Mouse (Mus musculus): ENCODE results near the gene Dusp14.

Gene Dusp14

GRCm38 (mm10) chr11:84066927-84067645, 2.0 kb downstream of the Dusp14 start:
- DNase-seq, result peak; percentile 15

DNA sequence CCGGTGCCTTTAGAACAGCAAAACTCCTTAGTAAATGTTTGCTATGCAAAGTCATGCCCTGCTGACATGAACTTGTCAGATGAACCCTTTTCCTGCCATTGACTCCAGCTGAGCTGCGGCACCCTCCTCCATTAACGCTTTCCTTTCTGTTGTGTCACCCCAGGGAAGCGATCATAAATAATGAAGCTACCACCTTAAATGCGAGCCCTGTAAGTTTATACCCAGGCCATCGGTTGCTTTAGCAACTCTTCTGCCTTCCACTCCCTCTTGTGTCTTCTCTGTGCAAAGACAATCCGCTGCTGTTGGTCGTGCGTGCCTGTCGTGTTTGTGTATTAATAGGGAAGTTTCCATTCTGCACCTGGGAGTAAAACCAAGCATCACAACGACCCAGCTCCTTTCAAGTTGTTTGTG, 3.0 kb downstream of the Dusp14 start:
- peak; percentile 29 for DNase-seq

DNA sequence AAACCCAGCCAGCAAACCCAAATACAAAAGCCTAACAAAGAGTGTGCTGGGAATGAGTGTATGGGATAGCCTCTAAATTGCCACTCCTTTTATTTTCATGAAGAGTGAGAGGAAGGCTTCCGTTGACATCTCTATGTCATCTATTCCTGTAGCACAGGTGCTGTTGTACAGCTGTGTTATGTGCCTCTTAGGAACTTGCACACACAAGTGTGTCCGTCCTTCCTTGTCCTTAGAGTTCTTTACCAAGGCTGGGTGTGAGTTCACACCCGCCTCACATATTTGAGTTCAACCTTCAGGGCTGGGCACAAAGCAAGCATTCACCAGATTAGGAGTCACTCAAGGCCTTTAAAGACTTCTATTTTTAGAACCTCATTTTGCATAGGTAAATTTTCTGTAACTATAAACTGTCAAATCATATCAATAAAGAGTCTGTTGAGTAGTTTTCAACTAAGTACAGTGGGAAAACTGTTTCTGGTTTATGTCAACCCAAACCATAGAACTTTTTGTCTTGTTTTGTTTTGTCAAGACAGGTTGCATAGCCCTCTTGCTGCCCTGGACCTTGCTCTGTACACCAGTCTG, 5.3 kb downstream of the Dusp14 start:
- no peak for DNase-seq

DNA sequence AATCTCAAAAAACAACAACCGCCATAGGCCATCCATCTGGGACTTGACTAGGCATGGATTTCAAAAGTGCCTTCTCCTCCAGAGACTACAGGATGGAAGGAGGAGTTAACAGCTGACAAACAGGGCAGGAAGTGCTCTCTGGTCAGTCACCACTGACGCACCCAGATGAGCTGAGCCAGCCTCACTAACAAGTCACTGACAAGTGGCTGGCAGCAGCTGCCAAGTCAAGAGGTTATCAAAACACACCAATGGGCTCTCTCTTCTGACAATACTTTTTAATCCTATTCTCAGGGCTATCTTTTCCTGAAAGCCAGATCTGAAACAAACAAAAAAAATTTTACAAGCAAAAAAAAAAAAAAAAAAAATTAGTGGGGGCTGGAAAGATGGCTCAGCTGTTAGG, 6.3 kb downstream of the Dusp14 start:
- no peak for DNase-seq

GRCm38 (mm10) chr11:84061881-84062280, 7.2 kb downstream of the Dusp14 start:
- DNase-seq, result no peak

- no peak for DNase-seq
Observed at GRCm38 (mm10) chr11:84060635-84061034, 8.4 kb downstream of the Dusp14 start.

GRCm38 (mm10) chr11:84059784-84060183, 9.3 kb downstream of the Dusp14 start:
- DNase-seq, result no peak

GRCm38 (mm10) chr11:84057418-84057817, 11.6 kb downstream of the Dusp14 start:
- DNase-seq, result no peak

DNA sequence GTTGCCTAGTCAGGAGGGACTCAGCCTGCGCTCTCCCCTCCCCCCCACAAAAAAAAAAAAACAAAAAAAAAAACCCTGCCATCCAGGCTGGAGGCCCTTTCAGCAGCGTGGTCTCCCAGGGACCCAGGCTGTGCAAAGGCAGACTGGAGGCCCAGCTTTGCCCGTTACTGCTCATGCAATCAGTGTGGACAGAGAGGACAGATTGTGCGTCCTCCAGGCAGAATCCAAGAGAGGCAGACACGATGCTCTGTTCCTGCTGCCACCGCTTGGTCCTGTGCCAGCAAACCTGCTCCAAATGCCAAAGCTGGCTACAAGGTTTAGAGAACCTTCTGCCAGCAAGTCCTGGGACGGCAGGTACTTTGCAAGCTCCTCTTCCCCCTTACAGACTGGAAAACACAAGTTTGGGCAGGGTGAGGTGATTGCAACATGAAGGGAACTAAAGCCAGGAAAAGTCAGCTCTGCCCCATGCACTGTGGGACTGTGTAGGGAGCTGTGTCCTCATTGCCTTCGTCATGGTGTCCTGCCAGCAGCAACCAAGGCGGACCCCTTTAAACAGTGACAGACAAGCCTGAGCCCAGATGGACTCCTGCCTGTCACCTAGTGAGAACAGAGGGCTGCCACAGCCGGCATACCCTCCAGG, 15.4 kb downstream of the Dusp14 start:
- DNase-seq, result no peak

DNA sequence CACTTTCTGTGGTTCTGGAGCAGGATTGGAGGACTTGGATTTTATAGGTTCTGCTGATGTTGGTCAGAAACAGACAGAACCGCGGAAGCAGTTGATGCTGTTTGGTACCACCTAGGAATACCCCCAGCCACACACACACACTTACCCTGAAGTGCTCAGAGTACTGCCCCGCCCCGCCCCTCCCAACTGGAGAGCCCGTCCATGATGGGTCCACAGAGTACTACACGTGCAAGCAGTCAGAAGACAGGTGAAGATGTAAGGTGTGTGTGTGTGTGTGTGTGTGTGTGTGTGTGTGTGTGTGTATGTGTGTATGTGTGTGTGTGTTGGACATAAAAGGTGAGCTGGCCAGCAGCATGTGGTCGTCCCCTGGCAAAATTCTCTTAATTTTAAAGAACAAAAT, 16.0 kb downstream of the Dusp14 start:
- no peak for DNase-seq

GRCm38 (mm10) chr11:84048411-84048810, 20.6 kb downstream of the Dusp14 start:
- DNase-seq, result no peak

DNA sequence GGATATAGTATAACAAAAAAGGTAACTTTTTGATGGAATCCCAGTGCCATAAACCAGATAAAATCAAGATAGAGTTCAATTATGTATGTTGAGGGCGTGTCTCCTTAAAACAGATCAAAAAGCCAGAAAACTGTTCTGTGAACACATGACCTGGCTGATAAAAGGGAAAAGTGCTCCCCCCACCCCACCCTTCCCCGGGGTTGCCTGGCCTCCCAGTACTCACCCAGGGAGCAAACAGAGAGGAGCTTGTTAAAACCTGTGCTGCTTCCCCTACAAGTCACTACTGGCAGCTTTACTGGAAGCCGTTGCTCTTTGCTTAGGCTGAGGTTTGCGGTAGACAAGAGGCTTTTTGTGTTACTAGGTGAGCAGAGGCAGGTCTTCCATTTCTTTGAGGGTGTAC, 21.8 kb downstream of the Dusp14 start:
- DNase-seq, result no peak

DNA sequence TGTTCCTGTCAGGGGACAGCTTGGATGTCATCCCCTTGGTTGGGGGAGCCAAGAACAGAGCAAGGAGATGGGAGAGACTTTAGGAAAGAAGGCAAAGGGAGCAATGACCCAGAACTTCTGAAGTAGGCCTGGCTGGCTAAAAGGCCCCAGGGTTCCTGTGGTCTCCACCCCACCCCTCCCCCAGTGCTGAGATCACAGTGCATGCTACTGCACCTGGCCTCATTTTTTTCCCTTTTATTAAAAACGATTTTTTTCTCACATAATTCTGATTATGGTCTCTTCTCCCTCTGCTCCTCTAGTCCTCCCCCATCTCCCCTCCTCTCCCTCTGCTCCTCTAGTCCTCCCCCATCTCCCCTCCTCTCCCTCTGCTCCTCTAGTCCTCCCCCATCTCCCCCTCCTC, 24.1 kb downstream of the Dusp14 start:
- no peak for DNase-seq

- DNase-seq, result no peak
Observed at GRCm38 (mm10) chr11:84042808-84043762, 26.0 kb downstream of the Dusp14 start.

- no peak for DNase-seq
Observed at GRCm38 (mm10) chr11:84040621-84041020, 28.4 kb downstream of the Dusp14 start.

- DNase-seq, result no peak
Observed at GRCm38 (mm10) chr11:84033671-84034070, 35.4 kb downstream of the Dusp14 start.

- DNase-seq, result no peak
Observed at GRCm38 (mm10) chr11:84032559-84032958, 36.5 kb downstream of the Dusp14 start.

- DNase-seq, result peak; percentile 74
Observed at GRCm38 (mm10) chr11:84031971-84032370, 37.1 kb downstream of the Dusp14 start.

- no peak for DNase-seq
Observed at GRCm38 (mm10) chr11:84028271-84029028, 40.6 kb downstream of the Dusp14 start.

DNA sequence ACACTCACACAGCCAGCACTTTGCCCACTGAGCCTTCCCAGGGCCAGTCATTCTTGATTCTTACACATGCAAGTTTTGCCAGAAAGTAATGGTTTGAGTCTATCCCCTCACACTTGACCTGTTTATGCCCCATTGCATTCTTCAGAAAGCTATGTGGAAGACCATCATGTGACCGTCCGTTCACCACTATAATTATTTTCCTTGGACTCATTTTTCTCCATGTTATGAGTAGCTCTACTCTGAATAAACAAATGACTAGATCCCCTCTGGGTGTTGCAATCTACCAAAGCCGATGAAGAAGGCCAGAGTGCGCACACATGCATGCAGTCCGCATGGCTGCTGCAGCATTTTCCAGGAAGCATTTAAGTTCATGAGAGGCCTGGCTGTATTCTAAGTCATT, 41.8 kb downstream of the Dusp14 start:
- no peak for DNase-seq

- DNase-seq, result no peak
Observed at GRCm38 (mm10) chr11:84016810-84017508, 52.1 kb downstream of the Dusp14 start.
